Mouse (Mus musculus) adrenal gland, adult (tissue): ENCODE data around the gene Faxc.

Source experiments
- DNase-seq, 2 experiments: peaks; one replicate each; pipeline ENCODE4 v3.0.0; 2022 to 2023; ENCODE audit warnings: low spot score in 1 of 2; ENCODE audit not compliant: inconsistent age in 2 of 2

Faxc gene

DNA sequence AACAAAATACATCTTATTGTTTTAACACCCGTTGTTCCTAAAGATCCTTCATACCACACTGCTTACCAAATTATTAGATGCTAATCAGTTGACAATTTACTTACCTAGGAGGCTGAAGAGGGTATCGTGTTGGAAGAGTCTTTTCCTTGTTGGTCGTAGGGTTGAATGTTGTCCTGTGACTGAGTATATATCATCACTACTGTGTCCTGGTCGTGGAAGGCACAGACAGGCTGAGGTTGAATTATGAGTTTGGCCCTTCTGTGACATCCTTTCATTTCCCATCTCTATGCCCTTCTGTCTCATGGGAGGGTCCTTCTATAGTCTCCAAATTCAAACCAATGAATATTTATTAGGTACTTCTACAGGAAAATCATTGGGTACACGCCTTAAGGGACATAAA is 87.3 kb downstream of the Faxc start:
- no peak for DNase-seq

DNA sequence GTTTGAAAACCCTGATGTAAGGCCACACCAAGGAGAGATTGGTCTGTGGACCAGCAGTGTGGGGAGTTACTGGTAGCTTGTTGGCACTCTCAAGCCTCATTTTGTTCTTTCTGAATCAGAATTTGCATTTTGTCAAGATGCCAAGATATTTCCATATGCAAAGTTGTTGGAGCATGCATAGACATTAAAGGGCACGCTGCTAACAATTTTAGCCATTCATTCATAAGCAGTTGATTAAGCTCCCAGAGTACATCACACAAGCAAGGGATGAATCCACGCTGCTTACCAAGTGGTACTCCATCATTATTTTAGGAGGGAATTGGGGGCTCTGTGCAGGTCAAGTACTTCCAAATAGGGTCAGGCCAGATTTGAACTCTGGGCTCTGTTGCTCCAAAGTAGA is 98.8 kb downstream of the Faxc start:
- DNase-seq = no peak
